Mouse (Mus musculus) embryonic facial prominence, embryonic 13.5 days (tissue): ENCODE measurements around the gene AC124108.1. TPM values are rescaled to one million over a fixed set of nuclear protein-coding genes. Genes with fewer than 3 reads are reported as not detected.

Experiments
- microRNA counts: library from miRNA; unstranded; fragments of <30 nt; microRNA quantifications from one replicate; lab custom pipeline; 2016
- microRNA-seq: library from miRNA; unstranded; fragments of <30 nt; microRNA quantifications from one replicate; pipeline ENCODE4, GENCODE M21; 2016
- polyA plus RNA-seq: library from polyadenylated mRNA; unstranded; fragments of >200 nt; fragmentation: Nextera tagmentation; extraction: Ambion mirVana; gene quantifications from 2 replicates; pipeline ENCODE4 v1.2.1, GENCODE M21; 2015

Gene AC124108.1
- polyA plus RNA-seq, 1 experiment from 2014 or later, result 0.34 TPM

MicroRNAs encoded within 50 kb of the gene (microRNA counts, 519-probe panel; counts per million panel counts)
- microRNA mmu-miR-135b (lab: Ali Mortazavi, UCI), result 236 counts per million, percentile 44 among the panel's probes with 10 or more counts

Small RNA genes lying within 50 kb of the gene (microRNA-seq; reads per million reads assigned to microRNA genes)
- 317 reads per million, percentile 67 among the genes with 10 or more reads in this experiment for gene Mir135b

Other genes with a start within 250 kb of the AC124108.1 start
- 3.2 and 4.0 TPM in 2 replicates for gene Slc45a3, start 228.5 kb upstream of the AC124108.1 start, polyA plus RNA-seq
- gene Elk4, start 183.8 kb upstream of the AC124108.1 start, polyA plus RNA-seq, result 21.7 and 22.3 TPM in 2 replicates
- gene Mfsd4a, start 123.4 kb upstream of the AC124108.1 start, polyA plus RNA-seq, result 13.5 and 16.2 TPM in 2 replicates
- 2.3 and 2.8 TPM in 2 replicates for gene Cdk18, start 51.8 kb upstream of the AC124108.1 start, polyA plus RNA-seq
- gene Lemd1, start within 50 bp of the AC124108.1 start, polyA plus RNA-seq, result 1.2 and 1.8 TPM in 2 replicates
- not detected in 2 replicates for gene Gm10188, start 38.3 kb downstream of the AC124108.1 start, polyA plus RNA-seq
- gene Klhdc8a, start 107.2 kb downstream of the AC124108.1 start, polyA plus RNA-seq, result 0.23 and 0.25 TPM in 2 replicates
- 2.2 and 4.4 TPM in 2 replicates for gene Nuak2, start 124.7 kb downstream of the AC124108.1 start, polyA plus RNA-seq
- 10.5 and 16.1 TPM in 2 replicates for gene Tmcc2, start 199.8 kb downstream of the AC124108.1 start, polyA plus RNA-seq
- 16.1 and 17.7 TPM in 2 replicates for gene Dstyk, start 226.1 kb downstream of the AC124108.1 start, polyA plus RNA-seq